ENCODE assay signal across 8 mouse cellular contexts in genomic region chr4:62503374-62503970, GRCm38 (mm10). TPM values are rescaled to one million over a fixed set of nuclear protein-coding genes. Genes with fewer than 3 reads are reported as not detected.
DNase-seq lines count a peak whose midpoint lies in the region; ATAC-seq and TF ChIP-seq lines count a peak whose summit lies in the region.

Hdhd3 (minus strand) TSS chr4:62503467.

- peaks cover 4% of the 10 kb centered on the region; the same call in 1 of the 2 replicates for H3K36me3 ChIP-seq in hindbrain, postnatal 0 days (ENCODE audit: insufficient read depth, low read length)
- peaks cover 27% of the 10 kb centered on the region for H3K36me3 ChIP-seq in neural tube, embryonic 13.5 days

- H3K4me1 ChIP-seq in bone marrow macrophage, adult 2 months (ENCODE audit: control insufficient read depth, insufficient read depth, low read length), result 0 out of 2 replicates have a peak, but pooled peaks cover 4% of the 10 kb centered on the region
- no peaks in the 10 kb centered on the region for H3K4me1 ChIP-seq in hindbrain, postnatal 0 days (ENCODE audit: insufficient read depth, low read length)
- H3K4me1 ChIP-seq in neural tube, embryonic 13.5 days (replicated peaks), result peaks cover 15% of the 10 kb centered on the region

- no peak within 1 kb of the TSS for H3K27ac ChIP-seq in bone marrow macrophage, adult 2 months (ENCODE audit: insufficient read depth, low read depth, low read length)
- peak within 1 kb of the TSS; percentile 69; the same call in 1 of the 2 replicates for H3K27ac ChIP-seq in hindbrain, postnatal 0 days
- peak within 1 kb of the TSS; percentile 42; the same call in 1 of the 2 replicates for H3K27ac ChIP-seq in neural tube, embryonic 13.5 days (replicated peaks)

- peak within 1 kb of the TSS; percentile 79 for H3K4me3 ChIP-seq in bone marrow macrophage, adult 2 months (ENCODE audit: insufficient read depth, low read length)
- peak within 1 kb of the TSS; percentile 71 for H3K4me3 ChIP-seq in hindbrain, postnatal 0 days (ENCODE audit: low read length)
- H3K4me3 ChIP-seq in neural tube, embryonic 13.5 days, result peak within 1 kb of the TSS; percentile 75

- peak within 1 kb of the TSS; percentile 81 for H3K4me2 ChIP-seq in hindbrain, postnatal 0 days (ENCODE audit: low read depth, low read length)
- peak within 1 kb of the TSS; percentile 66 for H3K4me2 ChIP-seq in neural tube, embryonic 13.5 days

- DNase-seq in layer of hippocampus, postnatal 14 days (ENCODE audit: low spot score in 2 of 2), result no peak
- no peak for DNase-seq in layer of hippocampus, adult 8-10 months (ENCODE audit: low spot score in 2 of 2)
- DNase-seq in hindbrain, postnatal 0 days (ENCODE audit: low spot score), result no peak
- DNase-seq in frontal cortex, postnatal 25 days (ENCODE audit: low spot score in 2 of 2), result no peak
- DNase-seq in B cell, adult 2 months, result no peak
- no peak for DNase-seq in gastrocnemius, postnatal 4 days (ENCODE audit: low spot score in 2 of 2)

- H3K27me3 ChIP-seq in hindbrain, postnatal 0 days (ENCODE audit: insufficient read depth, low read length), result no peaks in the 10 kb centered on the region
- H3K27me3 ChIP-seq in neural tube, embryonic 13.5 days, result no peaks in the 10 kb centered on the region

- no peak for ATAC-seq in hindbrain, postnatal 0 days
- ATAC-seq in neural tube, embryonic 13.5 days (ENCODE audit: low read depth), result no peak

- H3K9me3 ChIP-seq in hindbrain, postnatal 0 days (ENCODE audit: low read length), result no peaks in the 10 kb centered on the region
- H3K9me3 ChIP-seq in neural tube, embryonic 13.5 days, result no peaks in the 10 kb centered on the region

- WGBS in hindbrain, postnatal 0 days, result 84% methylated on average over 3 of the region's 3 CpGs
- WGBS in neural tube, embryonic 13.5 days, result 81% methylated on average over 3 of the region's 3 CpGs

- peak within 1 kb of the TSS; percentile 76 for H3K9ac ChIP-seq in hindbrain, postnatal 0 days (replicated peaks; ENCODE audit: low read length)
- peak within 1 kb of the TSS; percentile 84 for H3K9ac ChIP-seq in neural tube, embryonic 13.5 days

- no peak for TF ChIP-seq CTCF in bone marrow macrophage, adult 2 months (IDR thresholded peaks at IDR 0.05; ENCODE audit: low read depth, low read length)
- no peak for TF ChIP-seq CTCF in hindbrain, postnatal 0 days (IDR thresholded peaks at IDR 0.05; ENCODE audit: low read depth)

- TF ChIP-seq POLR2A in bone marrow macrophage, adult 2 months (IDR thresholded peaks at IDR 0.05; ENCODE audit: borderline replicate concordance, low read depth, low read length), result no peak

RNA-seq across cellular contexts. Expression of gene Hdhd3, which starts in this region (rescaled TPM):
- 10 to 100 TPM; 10.0 to 10.9 TPM for total RNA-seq in layer of hippocampus, postnatal 14 days (2021)
- total RNA-seq in layer of hippocampus, adult 8-10 months (2022), result 10 to 100 TPM in 1 of 4 experiments, 1 to 10 TPM in 3; 8.6 to 11.5 (median 9.6) TPM
- polyA plus RNA-seq in bone marrow macrophage, adult 2 months (2012; ENCODE audit: insufficient read depth, insufficient read length, missing spikeins), result 0.46 and 2.2 TPM in 2 replicates
- total RNA-seq in hindbrain, postnatal 0 days (2014; rRNA removed), result 4.1 and 5.1 TPM in 2 replicates
- 5.8 and 6.8 TPM in 2 replicates for polyA plus RNA-seq in hindbrain, postnatal 0 days (2015; fragmentation: Nextera tagmentation; extraction: Ambion mirVana)
- polyA plus RNA-seq in neural tube, embryonic 13.5 days (2015; fragmentation: Nextera tagmentation; extraction: Ambion mirVana), result 13.1 and 14.2 TPM in 2 replicates
- total RNA-seq in gastrocnemius, postnatal 4 days (2021), result 10 to 100 TPM in 1 of 2 experiments, 1 to 10 TPM in 1; 9.0 to 10.5 TPM
